In the genomic region with DNA sequence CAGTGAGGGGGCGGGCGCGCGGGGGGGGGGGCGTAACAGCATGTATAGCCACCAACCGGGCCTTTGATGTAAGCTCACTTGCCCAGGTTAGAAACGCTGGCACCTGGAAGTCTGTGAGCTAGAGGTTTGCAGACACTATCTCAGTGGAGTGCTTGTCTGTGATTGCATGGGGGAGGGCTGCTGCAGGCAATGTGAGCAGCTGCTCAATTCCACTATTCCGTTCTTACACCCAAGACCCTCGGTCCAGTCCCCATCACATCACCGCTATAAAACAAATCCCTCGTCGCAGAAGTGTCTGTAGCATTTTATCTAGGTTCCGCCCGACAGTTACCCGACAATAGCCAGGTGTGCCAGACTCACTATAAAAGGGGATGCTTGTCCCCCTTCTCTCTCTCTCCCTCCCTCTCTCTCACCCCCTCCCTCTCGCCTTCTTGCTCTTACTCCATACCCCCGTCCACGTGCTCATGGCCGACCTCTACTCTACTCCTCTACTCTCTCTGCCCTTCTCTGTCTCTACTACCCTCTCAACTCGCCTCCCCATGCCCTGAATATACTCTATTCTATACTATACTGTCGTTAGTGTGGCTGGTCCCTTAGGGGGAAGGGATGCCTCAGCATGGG, we compare ENCODE assay signal across 9 mouse cellular contexts.
A peak's percentile ranks its signal among the peaks of the same experiment; 100 is the strongest.
DNase-seq lines count a peak whose midpoint lies in the region; ATAC-seq and TF ChIP-seq lines count a peak whose summit lies in the region.
"Had no signal": no experiment of that assay in that cellular context is flagged by ENCODE, and none has a peak within 500 bp of the region (broad histone marks: within the 10 kb centered on the region; RNA-seq: fewer than 3 reads in every experiment).

No protein-coding gene starts in this region.

- no peak for TF ChIP-seq CTCF in E14TG2a.4 (conservative IDR thresholded peaks at IDR 0.05; ENCODE audit: low read length)

- peak overlapping the region; percentile 85 for H3K27ac ChIP-seq in heart, embryonic 11.5 days (ENCODE audit: low read depth, low read length)
- H3K27ac ChIP-seq in hindbrain, embryonic 16.5 days (ENCODE audit: low read depth, low read length), result peak overlapping the region; percentile 95

- no peaks in the 10 kb centered on the region; the same call in 1 of the 2 replicates for H3K4me1 ChIP-seq in heart, embryonic 11.5 days (ENCODE audit: control insufficient read depth, insufficient read depth, low read length)
- H3K4me1 ChIP-seq in E14TG2a.4 (replicated peaks; ENCODE audit: low read depth, low read length), result peaks cover 29% of the 10 kb centered on the region
- H3K4me1 ChIP-seq in hindbrain, embryonic 16.5 days (ENCODE audit: control insufficient read depth, insufficient read depth, low read depth, low read length), result peaks cover 14% of the 10 kb centered on the region

- peak; percentile 43; the same call in 1 of the 2 replicates for ATAC-seq in heart, embryonic 11.5 days (replicated peaks; ENCODE audit: insufficient number of reproducible peaks, low FRiP score, low TSS enrichment)
- peak; percentile 59 for ATAC-seq in hindbrain, embryonic 16.5 days
- ATAC-seq: Patski had no signal

- 16% methylated on average over 18 of the region's 21 CpGs for WGBS in heart, embryonic 11.5 days (ENCODE audit: insufficient replicate concordance)
- 9% methylated on average over 14 of the region's 21 CpGs for WGBS in hindbrain, embryonic 16.5 days

- peak overlapping the region; percentile 52; the same call in 1 of the 2 replicates for H3K9ac ChIP-seq in heart, embryonic 11.5 days (ENCODE audit: low read depth, low read length)
- peak overlapping the region; percentile 52 for H3K9ac ChIP-seq in hindbrain, embryonic 16.5 days (ENCODE audit: low read depth, low read length)

- peak overlapping the region; percentile 66 for H3K4me2 ChIP-seq in heart, embryonic 11.5 days
- peak overlapping the region; percentile 65 for H3K4me2 ChIP-seq in hindbrain, embryonic 16.5 days (ENCODE audit: low read length)

- no peaks in the 10 kb centered on the region for H3K36me3 ChIP-seq in heart, embryonic 11.5 days (ENCODE audit: control insufficient read depth, insufficient read depth, low read length)
- H3K36me3 ChIP-seq in E14TG2a.4 (ENCODE audit: insufficient read depth, low read length), result no peaks in the 10 kb centered on the region
- no peaks in the 10 kb centered on the region for H3K36me3 ChIP-seq in hindbrain, embryonic 16.5 days (ENCODE audit: control insufficient read depth, insufficient read depth, low read length)

- H3K9me3 ChIP-seq in heart, embryonic 11.5 days (replicated peaks; ENCODE audit: control insufficient read depth, low read length), result no peaks in the 10 kb centered on the region; the same call in 1 of the 2 replicates
- H3K9me3 ChIP-seq in E14TG2a.4 (ENCODE audit: low read length), result no peaks in the 10 kb centered on the region
- H3K9me3 ChIP-seq in hindbrain, embryonic 16.5 days (ENCODE audit: control insufficient read depth, low read length), result no peaks in the 10 kb centered on the region

- peak overlapping the region; percentile 38 for H3K4me3 ChIP-seq in heart, embryonic 11.5 days (ENCODE audit: low read depth, low read length)
- peak overlapping the region; percentile 73 for H3K4me3 ChIP-seq in E14TG2a.4 (replicated peaks; ENCODE audit: low read length)
- peak overlapping the region; percentile 40; the same call in 1 of the 2 replicates for H3K4me3 ChIP-seq in hindbrain, embryonic 16.5 days (ENCODE audit: low read length)

- H3K27me3 ChIP-seq in heart, embryonic 11.5 days (ENCODE audit: control insufficient read depth, insufficient read depth, low read length), result peaks cover 31% of the 10 kb centered on the region
- no peaks in the 10 kb centered on the region for H3K27me3 ChIP-seq in E14TG2a.4 (ENCODE audit: insufficient read depth, low read length)
- no peaks in the 10 kb centered on the region for H3K27me3 ChIP-seq in hindbrain, embryonic 16.5 days (replicated peaks; ENCODE audit: control insufficient read depth, insufficient read depth, low read length)

- no peak for DNase-seq in heart, adult 8-10 months (ENCODE audit: low spot score)
- peak; percentile 54 for DNase-seq in embryo, embryonic 10.5 days (ENCODE audit: low spot score)
- DNase-seq in mesoderm, embryonic 11.5 days (ENCODE audit: low read depth, low spot score), result peak; percentile 24
- DNase-seq in thymus, postnatal 10 days (ENCODE audit: low spot score in 2 of 2), result peak; percentile 25 to 27
- DNase-seq in spleen, postnatal 36 days (ENCODE audit: low spot score in 2 of 2), result no peak

Comparison
In these comparisons a context has a peak if more than half of its experiments do, and no peak if none do; other contexts are left out.
1. DNase-seq: peak in embryo, embryonic 10.5 days (single experiment), mesoderm, embryonic 11.5 days (single experiment) and thymus, postnatal 10 days (2 of 2); none in heart, adult 8-10 months (single experiment) and spleen, postnatal 36 days (0 of 2).
2. Peak in every context shown above with its lines, with median percentiles within 50 percentile points of each other: H3K4me3 ChIP-seq.